Mouse (Mus musculus) megakaryocyte-erythroid progenitor cell, adult 5 weeks (primary cell): Measurements from ENCODE around the gene Mrpl51. TPM values are rescaled to one million over a fixed set of nuclear protein-coding genes. Genes with fewer than 3 reads are reported as not detected.

ENCODE experiments used
- polyA plus RNA-seq: library from polyadenylated mRNA; stranded (reverse); fragments of >175 nt; gene quantifications from 2 replicates; pipeline ENCODE4 v1.2.3, GENCODE M21; 2012

The Mrpl51 gene
- polyA plus RNA-seq: 89.5 and 130 TPM in 2 replicates

DNA sequence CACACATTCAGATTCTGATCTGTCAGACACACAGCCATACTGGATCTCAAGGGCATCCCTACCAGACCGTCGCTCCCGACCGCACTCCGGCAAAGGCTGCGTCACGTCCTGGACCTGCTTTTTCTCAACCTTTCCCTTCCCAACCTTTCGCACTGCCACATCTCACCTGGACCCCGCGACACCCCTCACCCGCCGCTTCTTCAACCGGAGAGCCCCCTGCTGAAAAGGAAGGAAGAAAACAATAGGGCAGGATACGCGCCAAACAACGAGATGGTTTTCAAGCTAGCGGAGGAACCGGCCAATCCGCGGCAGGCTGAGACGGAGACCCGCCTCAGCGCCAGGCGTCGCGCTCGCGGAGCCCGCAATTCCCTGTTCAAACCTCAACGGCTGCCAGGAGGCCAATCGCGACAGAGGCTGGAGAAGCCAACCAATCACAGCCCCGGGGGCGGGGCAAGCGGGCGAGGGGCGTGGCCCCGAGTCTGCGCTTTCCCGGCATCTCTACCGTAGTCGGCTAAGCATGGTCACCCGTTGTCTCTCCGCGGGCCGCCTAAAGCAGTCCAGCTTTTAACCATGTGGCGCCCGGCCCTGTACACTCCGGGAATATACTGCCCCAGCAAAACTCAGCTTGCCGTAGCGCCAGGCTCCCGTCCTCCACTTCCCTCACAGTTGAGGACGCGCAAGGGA is at the start of gene Mrpl51, which contains the start of gene Ncapd2:
TSS of gene Mrpl51 (plus strand) at position 470 of the 684 bp plus-strand sequence.
TSS of gene Ncapd2 (minus strand) at position 370 of the 684 bp plus-strand sequence.

DNA sequence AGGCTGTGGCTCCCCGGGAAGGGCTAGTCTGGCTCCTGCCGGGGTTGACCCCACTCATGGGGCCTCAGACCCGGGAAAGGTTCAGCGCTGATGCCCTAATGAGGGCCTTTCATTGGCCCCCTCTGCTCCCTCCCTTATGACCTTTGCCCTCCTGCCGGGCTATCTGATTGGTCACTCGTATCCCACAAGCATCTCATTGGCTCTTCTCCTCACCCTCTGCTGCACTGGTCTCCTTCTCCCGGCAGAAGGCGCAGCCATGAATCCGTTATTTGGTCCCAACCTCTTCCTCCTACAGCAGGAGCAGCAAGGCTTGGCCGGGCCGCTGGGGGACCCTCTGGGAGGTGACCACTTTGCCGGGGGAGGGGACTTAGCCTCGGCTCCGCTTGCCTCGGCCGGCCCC is 46.6 kb upstream of the Mrpl51 start, which contains the start of gene Iffo1:
TSS of gene Iffo1 (plus strand) at position 241 of the 400 bp plus-strand sequence.

DNA sequence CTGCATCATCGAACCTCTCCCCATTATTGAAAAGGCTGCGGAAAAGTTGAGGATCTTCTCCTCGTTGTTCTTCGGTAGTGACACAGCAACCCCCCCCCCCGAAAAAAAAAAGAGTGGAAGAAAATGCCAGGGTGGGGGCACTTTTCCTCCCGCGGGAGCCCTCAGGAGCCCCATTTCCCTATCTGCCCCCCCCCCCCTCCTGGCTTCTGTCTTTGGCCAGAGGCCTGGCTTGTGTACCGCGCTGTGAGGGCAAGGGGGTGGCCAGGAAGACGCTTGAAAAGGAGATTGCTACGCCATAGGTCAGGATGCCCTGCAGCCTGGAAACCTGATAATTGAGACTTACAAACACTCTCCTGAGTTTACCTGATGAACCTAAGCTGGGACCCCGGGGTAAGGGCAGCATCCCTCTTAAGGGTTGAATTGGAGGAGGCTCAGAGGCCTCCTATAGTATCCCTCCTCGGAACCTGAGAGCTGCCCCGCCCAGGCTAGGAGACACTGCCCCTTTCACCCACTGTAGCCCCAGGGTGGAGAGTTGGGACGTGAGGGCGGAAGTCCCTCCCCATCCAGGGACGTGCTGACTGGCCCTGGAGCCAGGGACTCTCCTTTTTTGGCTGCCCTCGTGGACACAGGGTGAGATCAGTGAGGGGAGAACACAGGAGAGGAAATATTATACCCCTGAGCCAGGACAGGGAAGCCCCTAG is 25.4 kb upstream of the Mrpl51 start, which contains the start of gene Gapdh:
TSS of gene Gapdh (minus strand) at position 417 of the 701 bp plus-strand sequence.

DNA sequence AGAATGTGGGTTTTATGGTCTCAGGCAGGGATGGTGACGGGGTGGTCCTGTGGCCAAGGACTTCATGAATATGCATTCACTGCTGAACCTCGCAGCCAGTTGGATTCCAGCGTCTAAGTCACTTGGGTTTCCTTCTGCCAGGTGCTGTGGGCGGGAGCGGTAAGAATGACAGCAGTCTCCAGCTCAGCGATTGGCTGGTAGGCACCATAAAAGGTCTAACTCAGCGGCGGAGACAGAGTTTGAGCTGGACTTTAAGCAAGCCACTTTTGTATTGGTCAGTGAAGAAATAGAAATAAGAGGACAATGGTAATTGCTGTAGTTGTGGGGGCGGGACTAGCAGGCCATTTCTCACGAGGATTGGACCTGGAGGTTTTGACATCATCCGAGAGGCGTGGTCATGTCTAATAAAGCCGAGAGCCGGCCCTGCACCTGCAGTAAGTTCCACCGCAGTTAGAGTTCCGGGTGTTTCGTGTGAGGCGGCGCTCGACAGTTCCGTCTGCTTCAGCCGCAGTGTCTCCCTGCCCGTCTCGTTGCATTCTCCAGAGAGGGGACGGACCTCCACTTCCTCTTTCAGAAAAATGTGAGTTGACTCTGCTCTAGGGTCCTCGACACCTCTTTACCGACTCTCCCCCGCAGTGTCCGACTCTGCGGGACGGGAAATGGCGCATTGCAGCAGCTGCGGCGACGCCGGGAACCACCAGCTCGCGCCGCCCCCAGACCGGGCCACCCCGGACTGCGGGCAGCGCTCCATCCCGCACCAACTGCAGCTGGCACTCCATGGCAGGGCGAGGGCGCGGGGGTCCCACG is 23.8 kb downstream of the Mrpl51 start, which contains the start of gene Vamp1:
TSS of gene Vamp1 (plus strand) at position 404 of the 807 bp plus-strand sequence.

DNA sequence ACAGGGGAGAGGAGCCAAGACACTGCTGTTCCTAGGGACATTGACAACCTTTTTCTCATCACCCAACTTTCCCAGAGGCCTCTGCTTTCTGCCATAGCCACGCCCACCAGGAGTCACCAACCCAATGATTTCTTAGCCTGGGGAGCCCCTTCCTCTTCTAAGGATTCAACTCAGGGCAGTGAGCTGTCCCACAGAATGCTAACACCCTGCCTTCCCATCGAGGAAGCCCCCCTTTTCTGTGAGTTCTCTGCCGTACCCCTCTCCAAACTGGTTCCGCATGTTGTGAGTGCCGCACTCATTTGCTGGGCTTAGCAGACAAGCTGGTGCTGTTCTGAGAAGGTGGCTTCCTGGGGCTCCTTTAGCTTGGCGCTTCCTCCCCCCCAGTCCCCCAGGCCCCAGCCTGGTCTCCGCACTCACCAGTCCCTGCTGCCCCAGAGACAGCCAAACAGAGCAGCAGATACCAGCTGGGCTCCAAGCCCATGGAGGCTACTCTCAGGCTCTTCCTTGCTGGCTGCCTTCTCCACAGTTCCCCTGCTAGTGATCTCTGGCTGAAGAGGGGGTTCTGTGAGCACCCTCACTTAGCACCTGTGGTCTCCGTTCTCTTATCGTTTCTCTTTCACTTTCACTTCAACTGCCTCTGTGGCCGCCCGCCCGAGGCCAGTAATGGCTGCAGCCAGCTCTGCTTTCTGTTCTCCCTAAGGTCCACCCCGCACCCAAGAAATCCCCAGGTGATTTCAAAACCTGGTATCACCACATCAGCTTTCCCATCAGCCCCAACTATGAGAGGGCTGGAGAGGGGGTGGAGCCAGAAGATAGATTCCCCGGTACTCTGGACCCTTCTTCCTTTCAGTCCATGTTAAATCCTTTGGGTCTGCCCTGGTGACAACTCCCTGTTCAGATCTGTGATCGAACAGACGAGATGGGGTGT is 39.8 kb downstream of the Mrpl51 start, which contains the start of gene Tapbpl:
TSS of gene Tapbpl (minus strand) at position 744 of the 928 bp plus-strand sequence.

DNA sequence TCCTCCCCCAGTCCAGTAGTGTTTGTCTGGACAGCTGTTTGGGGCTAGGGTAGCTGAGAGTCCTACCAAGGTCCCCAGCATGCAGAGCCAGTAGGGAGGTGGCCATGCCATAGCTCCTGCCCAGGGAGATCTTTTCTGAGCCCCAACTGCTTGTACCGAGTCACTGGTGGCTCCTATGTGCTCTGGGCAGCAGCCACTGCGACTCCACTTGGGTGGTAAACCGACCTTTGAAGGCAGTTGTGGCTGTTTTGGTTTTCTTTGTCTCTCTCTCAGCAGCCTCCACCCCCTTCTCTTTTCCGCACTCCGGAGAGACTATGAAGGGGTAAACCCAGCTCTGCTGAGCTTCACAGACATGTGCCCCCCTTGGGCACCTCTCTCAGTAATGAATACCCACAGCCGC is 45.2 kb downstream of the Mrpl51 start, which contains the start of gene Cd27:
TSS of gene Cd27 (minus strand) at position 229 of the 400 bp plus-strand sequence.

Other genes with a start within 250 kb of the Mrpl51 start
- 50.6 and 53.4 TPM in 2 replicates for gene Cops7a, start 226.3 kb upstream of the Mrpl51 start, polyA plus RNA-seq
- gene Pianp, start 195.1 kb upstream of the Mrpl51 start, polyA plus RNA-seq: 0.24 and 1.00 TPM in 2 replicates
- 74.6 and 80.3 TPM in 2 replicates for gene Zfp384, start 182.7 kb upstream of the Mrpl51 start, polyA plus RNA-seq
- gene Ing4, start 152.0 kb upstream of the Mrpl51 start, polyA plus RNA-seq: 15.9 and 19.1 TPM in 2 replicates
- gene Acrbp, start 142.1 kb upstream of the Mrpl51 start, polyA plus RNA-seq: 12.2 and 12.7 TPM in 2 replicates
- gene Lpar5, start 123.9 kb upstream of the Mrpl51 start, polyA plus RNA-seq: 1.8 and 5.1 TPM in 2 replicates
- 149 and 226 TPM in 2 replicates for gene Chd4, start 95.8 kb upstream of the Mrpl51 start, polyA plus RNA-seq
- 47.6 and 60.9 TPM in 2 replicates for gene Nop2, start 59.9 kb upstream of the Mrpl51 start, polyA plus RNA-seq
- 48.0 and 55.0 TPM in 2 replicates for gene Iffo1, start 46.6 kb upstream of the Mrpl51 start, polyA plus RNA-seq
- gene Gapdh, start 25.3 kb upstream of the Mrpl51 start, polyA plus RNA-seq: 9,186 and 10,401 TPM in 2 replicates
- 249 and 284 TPM in 2 replicates for gene Ncapd2, start 100 bp upstream of the Mrpl51 start, polyA plus RNA-seq
- gene Vamp1, start 23.8 kb downstream of the Mrpl51 start, polyA plus RNA-seq: 3.3 and 4.6 TPM in 2 replicates
- 24.6 and 24.9 TPM in 2 replicates for gene Tapbpl, start 40.1 kb downstream of the Mrpl51 start, polyA plus RNA-seq
- 41.2 and 57.0 TPM in 2 replicates for gene Cd27, start 45.2 kb downstream of the Mrpl51 start, polyA plus RNA-seq
- gene Tuba3a, start 94.2 kb downstream of the Mrpl51 start, polyA plus RNA-seq: not detected in 2 replicates
- 116 and 137 TPM in 2 replicates for gene Ltbr, start 122.1 kb downstream of the Mrpl51 start, polyA plus RNA-seq
- 17.2 and 30.5 TPM in 2 replicates for gene Scnn1a, start 128.9 kb downstream of the Mrpl51 start, polyA plus RNA-seq
- 254 and 426 TPM in 2 replicates for gene Tnfrsf1a, start 157.6 kb downstream of the Mrpl51 start, polyA plus RNA-seq
- gene Plekhg6, start 189.0 kb downstream of the Mrpl51 start, polyA plus RNA-seq: 0.06 and 0.13 TPM in 2 replicates